Mouse (Mus musculus) myocyte (in vitro differentiated cells): ENCODE results near the gene Pcbp3.

ENCODE experiments used
- CEBPB ChIP-seq: IDR thresholded peaks from 2 replicates; pipeline ENCODE4 v1.6.1; 2011; ENCODE audit warnings: mild to moderate bottlenecking, moderate library complexity; ENCODE audit not compliant: poor library complexity, insufficient read depth, severe bottlenecking
- E2F4 ChIP-seq: IDR thresholded peaks from one replicate; pipeline ENCODE4 v1.6.1; 2011; ENCODE audit warnings: mild to moderate bottlenecking, control low read depth, moderate library complexity; ENCODE audit not compliant: insufficient read depth
- MAX ChIP-seq: IDR thresholded peaks from one replicate; pipeline ENCODE4 v1.6.1; 2011; ENCODE audit warnings: low read depth, mild to moderate bottlenecking, control low read depth
- MYOD1 ChIP-seq, 3 experiments: IDR thresholded peaks; one replicate each; pipeline ENCODE4 v1.6.1; 2011; ENCODE audit warnings: control low read depth in 2 of 3, low read depth in 2 of 3, mild to moderate bottlenecking in 2 of 3, moderate library complexity in 1 of 3; ENCODE audit not compliant: insufficient read length in 2 of 3, control insufficient read depth in 1 of 3
- MYOG ChIP-seq, 3 experiments: IDR thresholded peaks; one replicate each; pipeline ENCODE4 v1.6.1; 2011; ENCODE audit warnings: control low read depth in 2 of 3, low read depth in 2 of 3, mild to moderate bottlenecking in 2 of 3; ENCODE audit not compliant: insufficient read length in 2 of 3, control insufficient read depth in 1 of 3, insufficient read depth in 1 of 3
- POLR2A ChIP-seq: IDR thresholded peaks from one replicate; pipeline ENCODE4 v1.6.1; 2011; ENCODE audit warnings: low read depth, mild to moderate bottlenecking, control low read depth, moderate library complexity; ENCODE audit not compliant: insufficient read length
- POLR2AphosphoS2 ChIP-seq: IDR thresholded peaks from one replicate; pipeline ENCODE4 v1.6.1; 2011; ENCODE audit warnings: low read depth, control low read depth; ENCODE audit not compliant: insufficient read length
- SRF ChIP-seq: IDR thresholded peaks from one replicate; pipeline ENCODE4 v1.6.1; 2011; ENCODE audit warnings: low read depth; ENCODE audit not compliant: control insufficient read depth, insufficient read length
- TCF12 ChIP-seq: IDR thresholded peaks from one replicate; pipeline ENCODE4 v1.6.1; 2011; ENCODE audit warnings: mild to moderate bottlenecking, control low read depth; ENCODE audit not compliant: poor library complexity, insufficient read depth, severe bottlenecking
- TCF3 ChIP-seq: IDR thresholded peaks from one replicate; pipeline ENCODE4 v1.6.1; 2011; ENCODE audit warnings: low read depth, control low read depth; ENCODE audit not compliant: insufficient read length
- USF1 ChIP-seq: IDR thresholded peaks from one replicate; pipeline ENCODE4 v1.6.1; 2011; ENCODE audit warnings: low read depth, mild to moderate bottlenecking, control low read depth, moderate library complexity

DNA sequence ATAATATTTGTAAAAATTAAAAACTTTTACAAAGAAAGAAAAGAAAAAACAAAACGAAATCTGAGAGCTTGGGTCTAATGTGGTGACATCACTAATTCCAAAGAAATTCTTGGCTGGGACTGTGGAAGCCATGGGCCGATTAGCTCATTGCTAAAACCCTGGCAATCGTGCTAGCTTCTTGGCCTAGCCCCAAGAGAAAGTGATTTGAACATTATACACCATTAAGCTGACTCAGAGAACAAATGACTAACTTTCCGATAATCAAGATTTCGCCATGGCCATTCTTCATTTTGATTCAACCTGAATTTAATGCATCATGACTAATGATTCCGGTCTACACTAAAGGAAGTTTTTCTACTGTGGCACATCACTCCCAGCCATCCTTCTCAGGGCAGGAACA lies 30.6 kb downstream of the Pcbp3 start:
- no peak for TF ChIP-seq MYOD1 (IDR thresholded peaks at IDR 0.05; ENCODE audit: control insufficient read depth in 1 of 3, insufficient read length in 2 of 3, low read depth in 2 of 3)
- no peak for TF ChIP-seq POLR2A
- no peak for TF ChIP-seq TCF12
- no peak for TF ChIP-seq TCF3
- no peak for TF ChIP-seq MAX
- no peak for TF ChIP-seq USF1
- TF ChIP-seq MYOG (IDR thresholded peaks at IDR 0.05; ENCODE audit: control insufficient read depth in 1 of 3, insufficient read depth in 1 of 3, insufficient read length in 2 of 3, low read depth in 2 of 3) = no peak
- TF ChIP-seq POLR2AphosphoS2 = no peak
- TF ChIP-seq SRF = no peak
- no peak for TF ChIP-seq E2F4
- TF ChIP-seq CEBPB = peak; percentile 62
